Mouse (Mus musculus) urinary bladder, adult 18-20 months (tissue): ENCODE results near the gene Cox15.

Experiments used
- DNase-seq, 2 experiments: peaks; one replicate each; pipeline ENCODE4 v3.0.0; 2022; ENCODE audit warnings: low spot score in 2 of 2, mixed read lengths in 2 of 2

Cox15 gene

DNA sequence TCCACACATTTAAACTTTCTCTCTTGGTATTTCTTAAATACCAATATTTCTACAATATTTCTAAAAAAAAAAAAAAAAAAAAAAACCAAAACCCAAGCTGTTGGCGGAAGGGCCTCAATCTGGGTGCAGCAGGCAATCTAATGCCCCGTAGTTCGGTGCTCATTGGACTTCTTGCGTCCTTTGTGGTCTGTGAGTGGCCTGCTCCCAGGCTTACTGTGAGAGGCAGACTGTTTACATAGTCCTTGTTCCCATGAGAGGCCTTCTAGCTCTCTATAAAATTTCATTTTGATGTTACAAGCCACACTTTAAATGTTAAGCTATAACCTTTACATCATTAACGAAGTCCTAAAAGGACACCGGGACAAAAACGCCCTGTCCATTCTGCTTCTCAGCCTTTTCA is 44.6 kb downstream of the Cox15 start:
- no peak for DNase-seq

DNA sequence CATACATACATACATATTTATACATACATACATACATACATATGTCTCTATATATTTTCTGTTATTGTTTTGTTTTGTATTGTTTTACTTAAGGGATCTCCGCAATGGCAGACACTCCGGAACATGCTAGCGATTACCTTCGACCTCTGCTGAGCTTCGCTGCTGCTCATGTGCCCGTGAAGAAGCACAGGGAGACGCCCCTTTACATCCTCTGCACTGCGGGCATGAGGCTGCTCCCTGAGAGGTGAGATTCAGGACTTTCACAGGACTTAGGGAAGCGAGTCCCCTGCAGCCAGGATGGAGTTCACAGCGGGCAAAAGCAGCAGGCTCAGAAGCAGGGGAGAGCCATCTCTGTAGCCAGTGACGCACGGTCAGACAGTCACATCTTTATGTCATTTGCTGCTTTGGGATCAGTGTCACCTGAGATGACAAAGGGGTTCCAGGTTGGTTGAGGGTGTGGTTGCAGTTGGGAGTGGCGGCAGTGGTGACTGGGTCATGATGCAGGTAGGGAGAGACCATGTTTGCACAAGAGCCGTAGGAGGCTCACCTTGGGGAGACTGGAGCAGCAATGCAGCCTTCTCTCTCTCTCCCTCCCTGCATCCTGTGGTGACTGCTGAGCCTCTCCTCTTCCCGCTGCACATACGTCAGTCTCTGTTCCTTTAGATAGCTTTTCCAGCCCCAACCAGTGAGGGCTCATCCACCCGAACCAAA is 47.9 kb downstream of the Cox15 start:
- DNase-seq, result no peak

DNA sequence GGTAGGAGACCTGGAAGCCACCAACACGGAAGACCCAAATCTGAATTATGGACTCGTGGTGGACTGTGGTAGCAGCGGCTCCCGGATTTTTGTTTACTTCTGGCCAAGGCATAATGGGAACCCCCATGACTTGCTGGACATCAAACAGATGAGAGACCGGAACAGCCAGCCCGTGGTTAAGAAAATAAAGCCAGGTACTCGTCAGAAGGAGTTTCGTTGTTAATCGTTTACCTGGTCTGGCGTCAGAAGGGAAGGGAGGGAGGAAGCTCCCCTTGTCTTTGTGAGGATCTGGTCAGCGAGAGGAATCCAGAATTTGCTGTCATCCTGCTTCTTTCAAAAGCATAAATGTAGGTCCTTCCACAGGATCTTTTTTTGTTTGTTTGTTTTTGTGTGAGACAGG is 48.6 kb downstream of the Cox15 start:
- no peak for DNase-seq

DNA sequence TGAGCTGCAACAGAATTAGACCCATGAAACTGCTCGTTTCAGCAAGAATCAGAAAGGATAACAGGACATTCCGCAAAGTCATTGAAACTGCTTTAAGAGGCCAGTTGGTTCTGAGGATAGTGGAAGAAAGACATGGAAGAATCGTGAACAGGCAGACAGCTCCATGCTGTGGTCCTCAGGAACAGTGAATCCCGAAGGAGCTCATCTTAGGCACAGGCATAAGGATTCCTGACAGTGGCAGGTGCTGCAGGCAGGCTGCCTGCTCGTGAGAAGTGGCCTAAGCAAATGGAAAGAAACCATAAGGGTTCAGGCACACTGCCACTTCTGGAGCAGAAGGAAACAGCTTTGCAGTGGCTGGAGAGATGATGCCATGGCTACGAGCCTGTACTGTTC is 53.0 kb downstream of the Cox15 start:
- DNase-seq, result no peak

DNA sequence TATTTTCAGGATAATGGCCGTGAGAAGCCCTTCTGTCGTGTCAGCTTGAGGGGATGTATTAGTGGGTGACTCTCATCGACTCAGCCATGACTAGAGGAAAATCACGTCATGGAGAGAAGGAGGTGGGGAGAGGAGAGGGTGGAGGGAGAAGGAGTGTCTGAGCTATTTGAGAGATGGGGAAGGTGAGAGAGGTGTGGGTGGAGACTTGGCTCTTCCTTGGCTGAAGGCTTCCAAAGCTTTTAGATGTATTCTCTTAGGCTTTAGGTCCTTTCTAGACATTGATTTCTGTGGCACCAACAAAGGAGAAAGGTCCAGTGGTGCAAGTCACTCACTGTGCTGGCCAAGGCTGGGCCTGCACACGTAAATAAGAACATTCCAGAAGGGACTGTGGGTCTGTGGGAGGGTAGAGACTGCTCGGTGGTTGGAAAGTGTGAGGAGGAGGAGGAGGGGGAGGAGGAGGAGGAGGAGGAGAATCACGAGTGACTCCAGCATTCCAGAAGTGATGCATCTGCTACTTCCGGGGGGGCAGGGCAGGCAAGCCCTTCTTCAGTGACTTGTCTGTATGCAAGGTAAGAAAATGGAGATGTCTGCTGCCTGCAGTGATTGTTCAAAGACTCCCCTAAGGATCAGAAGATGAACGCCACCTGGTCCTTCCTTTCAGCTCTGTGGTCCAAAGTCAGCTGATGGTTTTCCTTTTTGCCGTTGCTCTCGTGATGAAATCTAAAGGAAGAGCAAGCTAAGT is 53.6 kb downstream of the Cox15 start:
- no peak for DNase-seq

DNA sequence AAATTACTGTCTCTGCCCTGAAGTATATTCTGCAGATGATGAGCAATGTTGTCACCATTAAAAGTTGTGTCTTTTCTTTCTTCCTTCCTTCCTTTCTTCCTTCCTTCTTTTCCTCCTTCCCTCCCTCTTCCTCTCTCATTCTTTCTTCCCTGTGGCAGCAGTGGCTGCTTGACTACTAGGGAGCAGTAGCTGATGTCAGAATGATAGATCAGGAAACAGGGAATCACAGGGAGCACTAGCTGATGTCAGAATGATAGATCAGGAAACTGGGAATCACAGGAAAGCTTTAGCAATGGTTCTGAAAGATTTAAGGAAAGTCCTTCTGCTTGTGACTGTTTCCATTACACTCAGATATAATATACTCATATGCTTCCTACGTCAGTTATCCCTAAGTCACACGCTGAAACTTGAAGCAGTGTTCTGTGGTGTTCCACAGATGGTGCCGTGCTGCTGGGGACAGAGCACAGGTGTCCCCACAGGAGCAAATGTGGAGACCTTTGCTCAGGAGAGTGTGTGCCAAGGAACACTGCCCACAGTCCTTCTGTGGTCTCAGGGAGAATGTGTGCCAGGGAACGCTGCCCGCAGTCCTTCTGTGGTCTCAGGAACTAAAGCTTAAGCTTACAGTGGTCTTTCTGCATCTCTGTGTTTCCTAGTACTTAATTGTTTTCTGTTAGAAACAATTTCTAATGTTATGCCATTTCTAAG is 55.0 kb downstream of the Cox15 start:
- DNase-seq, result no peak

DNA sequence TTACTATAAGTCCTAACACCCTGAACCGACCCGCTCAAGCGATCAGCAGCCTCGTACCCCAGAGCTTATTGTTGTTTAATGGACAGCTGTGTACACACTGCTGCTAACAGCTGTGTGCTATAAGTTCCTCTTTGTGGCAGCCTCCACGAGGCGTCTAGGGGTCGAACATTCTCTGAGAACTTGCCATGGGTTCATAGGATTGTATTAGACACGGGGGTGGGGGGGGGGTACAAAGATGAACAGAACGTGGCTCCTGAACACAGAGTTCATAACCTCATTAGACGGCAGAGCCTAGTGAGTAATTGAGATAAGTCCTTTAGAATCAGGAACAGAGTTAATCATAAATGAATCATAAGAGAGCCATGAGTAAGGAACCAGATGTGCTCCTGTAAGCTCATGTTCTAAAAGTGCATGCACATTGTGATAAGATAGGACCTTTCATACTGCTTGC is 57.3 kb downstream of the Cox15 start:
- DNase-seq, result no peak

DNA sequence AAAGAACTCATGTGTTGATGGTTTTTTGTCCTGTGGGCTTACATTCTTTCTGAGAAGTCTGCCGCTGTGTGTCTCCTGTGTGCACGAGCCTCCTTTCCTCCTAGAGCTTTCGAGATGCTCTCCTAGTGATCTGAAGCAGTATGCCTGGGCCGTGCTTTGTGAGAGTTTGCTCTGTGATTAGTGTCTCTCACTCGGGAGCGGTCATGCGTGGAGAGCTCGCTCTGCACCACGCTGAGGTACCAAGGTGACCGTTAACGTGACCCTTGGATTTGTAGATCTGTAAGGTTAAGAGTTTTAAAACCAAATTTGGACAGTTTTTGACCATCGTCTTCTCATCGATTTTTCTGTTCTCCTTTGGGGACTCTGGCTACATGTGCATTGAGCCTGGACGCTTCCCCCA is 60.0 kb downstream of the Cox15 start:
- DNase-seq, result no peak

DNA sequence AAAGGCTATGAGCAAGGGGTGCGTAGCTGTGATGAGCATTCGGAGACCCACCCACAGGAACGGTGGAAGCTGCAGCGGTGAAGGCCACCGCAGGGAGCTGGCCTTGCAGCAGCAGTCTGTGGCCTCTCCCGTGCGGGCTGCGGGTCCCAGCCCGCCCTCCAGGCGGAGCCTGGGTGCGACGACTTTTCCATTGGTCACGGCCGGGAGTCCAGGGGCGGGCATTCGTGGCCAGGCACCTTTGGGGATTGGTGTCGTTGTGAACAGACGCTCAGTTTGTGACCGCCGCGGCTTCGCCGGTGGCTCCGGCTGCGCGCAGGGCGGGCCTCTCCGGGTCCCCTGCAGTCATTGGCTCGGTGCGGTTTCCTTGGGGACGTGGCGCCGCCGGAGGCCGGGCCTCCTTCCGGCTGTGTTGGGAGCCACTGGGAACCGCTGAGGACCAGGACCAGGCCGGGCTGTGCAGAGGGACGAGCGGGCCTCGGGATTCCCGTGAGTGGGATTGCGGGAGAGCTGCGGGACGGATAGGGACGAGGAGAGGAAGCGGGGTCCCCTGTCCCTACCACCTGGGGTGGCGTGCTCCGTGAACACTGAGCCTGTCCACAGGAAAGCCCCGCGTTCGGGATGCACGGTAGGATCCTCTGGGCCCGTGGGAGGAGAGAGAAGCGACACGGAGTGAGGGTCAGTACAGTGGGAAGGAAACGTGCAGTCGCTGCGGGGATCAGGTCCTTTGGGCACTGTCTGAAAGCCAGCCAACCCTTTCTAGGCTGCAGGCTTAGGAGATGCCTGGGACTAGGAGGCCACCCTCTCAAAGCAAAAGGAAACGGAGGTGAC is 63.2 kb downstream of the Cox15 start, which contains the start of gene Entpd7:
Gene Entpd7 (plus strand): TSS at position 254 of the 828 bp plus-strand sequence.
- peak; percentile 89 to 96 for DNase-seq
